Mouse (Mus musculus): ENCODE measurements around the gene Atp6v0e2.

The Atp6v0e2 gene

DNA sequence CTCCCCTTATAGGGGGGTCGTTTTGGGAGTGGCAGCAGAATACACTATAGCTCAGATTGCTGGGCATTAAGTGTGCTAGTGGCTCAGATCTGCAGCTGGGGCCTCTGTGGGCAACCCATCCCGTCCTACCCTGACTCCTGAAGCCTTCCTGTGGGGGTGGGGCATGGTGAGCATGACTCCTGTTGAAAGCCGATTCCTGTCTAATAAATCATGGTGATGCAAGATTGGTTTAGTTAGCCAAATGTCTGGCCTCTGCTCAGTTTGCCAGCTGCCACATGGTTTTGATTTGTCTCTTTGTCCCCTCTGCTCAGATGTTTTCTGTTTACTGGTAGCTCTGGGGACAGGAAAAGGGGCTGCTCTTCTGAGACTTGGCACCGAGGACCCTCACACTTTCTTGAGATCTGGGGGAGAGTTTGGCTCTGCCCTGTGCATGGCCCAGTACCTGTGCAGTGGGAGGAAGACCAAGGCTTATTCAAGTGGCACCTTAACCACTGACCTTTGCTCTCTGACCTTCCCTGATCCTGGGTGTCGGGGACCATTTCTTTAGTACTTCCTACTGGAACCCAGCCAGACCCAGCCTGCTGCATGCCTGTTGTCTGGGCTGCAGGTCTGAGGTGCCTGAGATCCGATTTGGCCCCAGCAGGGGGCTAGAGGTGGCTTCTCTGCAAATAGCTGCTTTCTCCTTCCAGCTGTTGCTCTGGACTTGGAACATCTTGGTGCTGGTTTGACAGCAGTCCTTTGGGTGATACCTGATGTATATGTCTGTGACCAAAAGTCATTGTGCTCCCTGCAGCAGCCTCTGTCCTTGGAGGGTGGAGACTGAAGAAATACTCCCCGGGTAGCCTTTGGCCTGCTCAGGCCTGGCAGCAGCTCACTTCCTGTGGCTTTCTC is 4.4 kb downstream of the Atp6v0e2 start:
- DNase-seq = no peak

DNA sequence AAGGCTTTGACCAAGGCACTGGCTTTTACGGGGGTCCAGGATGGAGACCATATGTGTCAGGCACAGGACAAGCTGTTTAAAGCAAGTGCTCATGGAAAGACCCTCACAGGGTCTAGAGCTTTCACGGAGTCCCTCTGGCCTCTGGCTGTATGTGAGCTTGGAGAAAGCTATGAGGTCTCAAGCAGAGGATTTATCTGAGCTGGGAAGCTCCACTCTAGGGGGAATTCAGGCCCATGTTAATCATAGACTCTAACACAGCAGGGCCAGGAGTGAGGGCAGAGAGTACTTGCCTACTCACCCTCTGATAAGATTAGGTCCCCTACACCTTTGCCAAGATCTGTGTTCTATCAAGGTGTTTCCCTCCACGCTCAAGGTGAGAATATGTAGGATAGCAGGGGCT is 5.2 kb downstream of the Atp6v0e2 start:
- DNase-seq = no peak

DNA sequence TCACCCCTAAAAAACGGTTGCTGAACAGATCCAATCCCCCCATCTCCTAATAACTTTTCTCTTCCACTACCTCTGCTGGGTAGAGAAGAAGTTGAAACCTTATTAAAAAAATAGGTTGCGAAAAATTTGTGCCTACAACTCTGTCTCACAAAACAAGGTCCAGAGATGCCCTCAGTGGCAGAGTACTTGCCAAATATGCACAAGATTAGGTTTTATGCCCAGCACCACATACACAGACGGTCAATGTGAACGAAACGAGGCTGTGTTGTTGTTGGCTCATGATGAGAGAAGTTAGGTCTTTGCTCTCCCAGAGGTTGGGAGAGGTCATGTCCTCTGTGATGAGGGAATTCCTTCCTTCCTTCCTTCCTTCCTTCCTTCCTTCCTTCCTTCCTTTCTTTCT is 7.8 kb downstream of the Atp6v0e2 start:
- no peak for DNase-seq

DNA sequence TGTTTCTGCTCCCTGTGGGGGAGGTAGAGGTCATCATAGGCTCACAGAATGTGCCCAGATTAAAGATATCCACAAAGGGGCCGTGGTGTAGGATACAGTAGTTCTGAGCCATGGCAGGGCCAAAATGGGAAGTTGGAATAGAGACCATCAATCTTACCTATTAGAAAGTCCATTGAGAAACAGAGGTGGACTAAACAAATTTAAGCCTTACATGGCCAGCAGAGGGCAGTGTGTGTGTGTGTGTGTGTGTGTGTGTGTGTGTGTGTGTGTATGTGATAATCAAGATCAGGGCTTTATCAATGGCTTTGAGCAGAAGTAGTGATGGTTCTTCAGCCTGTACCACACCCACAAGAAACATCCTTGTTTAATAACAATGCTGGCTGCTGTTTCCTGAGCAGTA is 8.9 kb downstream of the Atp6v0e2 start:
- DNase-seq = peak; percentile 33

DNA sequence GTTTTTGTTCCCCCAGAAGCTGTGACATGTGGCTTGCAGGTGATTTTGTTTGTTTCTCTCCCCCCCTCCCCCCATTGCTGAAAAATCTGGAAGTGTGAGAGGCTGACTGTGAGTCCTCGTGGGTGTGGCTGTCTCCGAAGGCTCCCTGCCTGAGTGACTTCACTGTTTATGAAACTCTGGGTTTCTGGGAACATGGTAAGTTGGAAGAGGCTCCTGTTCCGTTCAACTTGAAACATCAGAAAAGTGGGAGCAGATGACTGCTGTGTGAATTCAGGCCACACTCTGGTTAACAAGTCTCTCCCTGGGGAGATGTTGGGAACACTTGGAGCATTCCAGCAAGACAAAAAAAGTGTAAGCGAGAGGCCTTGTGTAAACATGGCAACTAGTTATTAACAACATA is 9.4 kb downstream of the Atp6v0e2 start:
- DNase-seq = no peak

DNA sequence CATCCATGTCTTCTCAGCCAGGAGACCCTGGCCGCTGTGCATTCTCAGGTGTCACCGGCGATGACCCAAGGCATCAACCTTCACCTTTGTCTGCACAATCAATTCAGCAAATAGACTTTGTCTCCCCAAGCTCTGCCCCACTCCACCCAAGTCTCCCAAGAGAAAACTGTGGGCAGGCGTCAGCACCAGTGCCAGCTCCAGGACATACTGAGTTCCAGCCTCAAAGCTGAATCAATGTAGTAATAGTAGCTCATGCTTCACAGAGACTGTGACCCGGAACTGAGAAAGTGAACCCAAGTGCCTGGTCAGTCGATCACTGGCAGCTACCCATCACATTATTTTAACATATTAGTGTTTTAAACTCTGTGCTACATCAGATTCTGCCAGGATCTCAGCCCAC is 10.9 kb downstream of the Atp6v0e2 start:
- no peak for DNase-seq

DNA sequence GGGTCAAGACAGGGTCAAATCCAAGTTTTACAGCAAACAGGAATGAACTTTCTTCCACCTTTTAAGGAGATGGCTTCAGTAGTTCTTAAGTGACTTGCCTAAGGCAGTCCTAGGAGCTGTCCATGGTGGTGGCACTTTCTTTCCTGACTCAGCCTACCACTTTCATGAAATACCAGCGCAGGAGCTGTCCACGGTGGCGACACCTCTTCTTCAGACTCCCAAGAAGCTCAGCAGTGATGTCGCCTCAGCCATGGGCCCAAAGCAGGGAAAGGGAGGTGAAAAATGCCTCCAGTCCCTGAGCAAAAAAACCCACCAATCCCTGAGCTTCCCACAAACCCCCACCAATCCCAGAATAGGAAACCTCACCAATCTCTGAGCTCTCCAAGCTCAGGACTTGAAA is 15.5 kb downstream of the Atp6v0e2 start:
- peak; percentile 78 for DNase-seq

DNA sequence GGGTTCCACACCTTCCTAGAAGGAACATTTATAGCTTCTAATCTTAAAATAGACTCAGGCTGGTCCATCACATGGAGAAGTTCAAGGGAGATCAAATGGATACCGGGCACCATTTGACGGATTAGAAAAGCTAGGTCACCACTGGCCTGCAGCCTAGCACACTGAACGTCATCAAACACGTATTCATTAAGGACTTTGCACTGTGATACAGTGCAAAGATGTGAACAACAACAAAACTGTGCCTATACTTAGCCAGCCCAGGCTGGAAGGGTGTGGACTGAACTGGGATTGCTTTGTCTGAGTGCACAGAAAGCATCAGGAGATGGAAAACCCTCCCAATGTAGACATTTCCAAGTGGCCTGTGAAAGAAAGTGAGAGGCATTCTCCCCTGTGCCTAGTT is 16.4 kb downstream of the Atp6v0e2 start:
- DNase-seq = no peak

DNA sequence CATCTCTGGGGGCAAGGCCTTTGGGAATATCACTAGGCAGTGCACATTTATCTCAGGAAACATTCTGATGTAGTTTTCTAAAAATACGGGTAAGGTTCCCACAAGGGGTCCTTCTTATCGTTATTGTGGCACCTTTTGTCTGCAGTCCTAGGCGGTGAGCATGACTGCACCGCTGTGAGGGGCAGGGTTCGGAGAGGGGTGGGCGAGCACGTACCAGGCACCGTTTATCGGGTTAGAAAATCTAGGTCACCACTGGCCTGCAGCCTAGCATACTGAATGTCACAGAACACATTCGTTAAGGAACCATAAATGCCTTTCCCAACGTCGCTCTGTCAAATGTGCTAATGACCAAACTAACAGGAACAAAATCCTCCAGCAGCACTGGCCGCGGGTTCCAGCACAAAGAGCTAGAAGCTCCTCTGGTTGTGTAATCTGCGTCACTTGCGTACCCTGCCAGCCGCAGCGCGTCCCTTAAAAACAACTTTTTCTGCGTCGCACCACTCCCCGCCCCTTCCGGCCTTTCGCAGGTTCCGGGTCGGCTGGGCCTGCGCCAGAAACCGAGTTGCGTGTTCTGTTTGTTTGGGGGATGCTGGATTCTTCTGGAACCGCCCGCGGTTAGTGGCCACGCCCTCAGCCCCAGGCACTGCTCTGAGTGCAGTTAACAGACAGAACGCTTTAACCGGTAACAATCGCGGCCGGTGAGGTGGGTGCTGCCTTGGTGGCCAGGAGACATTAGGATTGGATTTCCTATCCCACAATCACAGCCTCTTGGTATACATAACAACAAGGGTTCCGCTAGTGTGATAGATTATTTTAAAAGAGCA is 17.1 kb downstream of the Atp6v0e2 start, which contains the start of gene Lrrc61:
Lrrc61 (plus strand) TSS at position 517 of the 824 bp plus-strand sequence.
- DNase-seq = peak; percentile 89

DNA sequence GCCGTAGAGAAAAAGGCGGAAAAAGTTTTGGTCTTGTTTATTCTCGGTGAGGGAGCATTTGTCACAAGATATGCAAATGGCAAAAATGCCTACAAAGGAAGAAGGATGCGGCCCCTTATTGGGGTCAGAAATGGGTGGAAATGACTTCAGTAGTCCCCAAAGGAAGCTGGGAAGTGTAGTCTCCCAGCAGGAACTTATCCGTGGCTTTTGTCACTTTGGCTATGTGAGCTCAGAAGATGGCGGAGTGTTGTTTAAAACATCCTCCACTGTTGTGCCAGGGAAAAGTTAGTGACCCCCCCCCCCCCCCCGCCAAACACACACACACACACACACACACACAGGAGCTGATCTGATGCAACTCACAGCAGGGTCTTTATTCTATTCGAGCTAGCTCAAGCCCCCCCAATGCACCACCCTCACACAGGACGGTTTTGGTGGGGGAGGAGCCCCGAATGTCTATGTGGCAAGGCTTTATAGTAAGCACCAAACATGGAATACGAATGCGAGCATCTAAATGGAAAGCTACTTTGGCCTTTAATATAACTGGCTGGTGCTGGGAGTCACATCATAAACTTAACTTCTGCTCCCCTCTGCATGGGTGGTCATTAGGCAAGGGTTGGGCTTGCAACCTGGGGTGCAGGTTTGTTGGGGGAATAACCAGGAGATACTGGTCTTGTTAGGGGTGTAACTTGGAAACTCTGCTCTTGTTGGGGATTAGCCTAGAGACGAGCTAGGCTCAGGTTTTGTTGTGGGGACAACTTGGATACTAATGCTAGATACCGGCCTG is 17.9 kb downstream of the Atp6v0e2 start:
- DNase-seq = peak; percentile 32

DNA sequence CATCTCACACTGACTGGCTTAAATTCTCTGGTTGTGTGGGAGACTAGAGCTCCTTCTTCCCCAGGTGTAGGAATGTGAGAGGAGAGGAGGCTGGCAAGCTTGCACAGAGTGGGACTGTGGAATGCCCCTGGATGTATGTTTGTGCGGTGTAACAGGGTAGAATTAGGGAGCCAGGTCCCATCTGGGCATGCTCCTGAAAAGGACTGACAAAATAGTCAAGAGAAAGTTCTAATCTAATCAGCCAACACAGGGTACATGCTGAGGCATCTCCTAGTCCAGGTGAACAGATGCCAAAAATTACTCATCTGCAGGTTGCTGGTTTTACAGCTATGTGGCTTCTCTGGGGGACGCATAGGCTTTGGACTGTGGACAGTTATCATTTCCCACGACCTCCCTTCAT is 18.5 kb downstream of the Atp6v0e2 start:
- DNase-seq = no peak

DNA sequence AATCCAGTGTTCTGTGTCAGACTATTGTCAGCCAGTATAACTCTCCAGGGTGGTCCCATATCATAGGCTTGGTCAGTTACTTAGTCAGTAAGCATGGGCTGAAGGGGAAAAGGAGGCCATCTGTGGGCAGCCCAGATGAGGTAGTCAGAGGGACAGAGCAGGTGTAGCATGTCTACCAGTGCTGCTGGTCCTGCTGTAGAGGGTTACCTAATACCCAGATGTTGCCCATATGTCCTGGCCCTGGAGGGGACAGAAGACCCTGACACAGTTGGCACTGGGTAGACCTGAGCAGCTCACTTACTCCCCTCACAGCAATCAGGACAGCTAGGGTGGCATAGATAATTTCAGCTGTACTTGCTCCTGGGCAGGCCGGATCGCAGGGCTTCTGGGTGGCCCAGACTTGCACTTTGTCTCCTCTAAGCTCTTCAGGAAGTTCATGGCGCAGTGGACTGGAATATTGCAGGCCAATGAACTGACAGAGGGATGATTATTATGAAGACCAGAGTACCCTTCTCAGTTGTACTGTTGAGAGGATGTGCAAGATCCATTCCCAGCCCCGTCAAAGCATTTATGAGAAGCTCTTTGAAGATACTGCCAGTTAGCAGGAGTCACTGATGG is 28.4 kb downstream of the Atp6v0e2 start:
- DNase-seq = no peak

DNA sequence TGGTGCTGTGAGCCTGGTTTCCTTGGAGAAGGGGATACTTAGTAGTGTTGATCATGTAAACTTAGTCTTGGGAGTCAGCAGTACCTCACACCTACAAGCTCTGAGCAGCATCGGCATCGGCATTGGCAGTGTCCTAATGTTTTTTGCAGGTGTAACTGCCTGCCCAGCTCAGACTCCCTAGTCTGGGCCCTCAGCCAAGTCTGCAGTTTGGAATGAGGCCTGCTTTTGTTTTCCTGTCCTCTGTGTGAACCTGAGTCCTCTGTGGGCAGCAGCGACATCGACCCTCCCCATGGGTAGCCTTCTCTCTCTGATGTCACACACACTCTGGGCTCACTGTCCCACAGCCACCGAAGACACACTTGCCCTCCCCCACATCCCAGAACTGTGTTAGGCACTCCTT is 28.9 kb downstream of the Atp6v0e2 start:
- no peak for DNase-seq

DNA sequence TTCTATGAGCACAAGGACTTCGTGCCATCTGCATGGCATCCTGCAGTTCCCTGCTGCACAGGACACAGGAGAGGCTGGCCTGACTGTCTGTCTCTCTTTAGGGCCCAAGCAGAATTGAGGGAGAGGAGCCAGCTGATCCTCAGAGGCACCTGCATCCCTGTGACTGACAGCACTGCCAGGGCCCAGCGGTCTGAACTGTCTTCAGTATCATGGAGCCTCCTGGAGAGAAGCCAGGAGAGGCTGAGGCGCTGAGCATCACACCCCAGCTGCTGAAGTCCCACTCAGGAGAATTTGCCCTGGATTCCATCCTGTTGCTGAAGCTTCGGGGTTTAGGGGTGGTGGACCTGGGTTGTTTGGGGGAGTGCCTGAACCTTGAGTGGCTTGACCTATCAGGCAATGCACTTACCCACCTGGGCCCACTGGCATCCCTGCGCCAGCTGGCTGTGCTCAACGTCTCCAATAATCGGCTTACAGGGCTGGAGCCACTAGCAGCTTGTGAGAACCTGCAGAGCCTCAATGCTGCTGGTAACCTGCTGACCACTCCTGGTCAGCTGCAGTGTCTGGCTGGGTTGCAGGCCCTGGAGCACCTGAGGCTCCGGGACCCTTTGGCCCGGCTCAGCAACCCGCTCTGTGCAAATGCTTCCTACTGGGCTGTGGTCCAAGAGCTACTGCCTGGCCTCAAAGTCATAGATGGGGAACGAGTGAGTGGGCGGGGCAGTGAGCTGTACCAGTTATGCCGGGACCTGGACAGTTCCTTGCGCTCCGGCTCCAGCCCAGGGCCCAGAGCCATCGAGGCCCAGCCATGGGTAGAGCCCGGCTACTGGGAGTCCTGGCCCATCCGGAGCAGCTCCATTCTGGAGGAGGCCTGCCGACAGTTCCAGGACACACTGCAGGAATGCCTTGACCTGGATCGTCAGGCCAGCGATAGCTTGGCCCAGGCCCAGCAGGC is 30.9 kb downstream of the Atp6v0e2 start:
- no peak for DNase-seq

DNA sequence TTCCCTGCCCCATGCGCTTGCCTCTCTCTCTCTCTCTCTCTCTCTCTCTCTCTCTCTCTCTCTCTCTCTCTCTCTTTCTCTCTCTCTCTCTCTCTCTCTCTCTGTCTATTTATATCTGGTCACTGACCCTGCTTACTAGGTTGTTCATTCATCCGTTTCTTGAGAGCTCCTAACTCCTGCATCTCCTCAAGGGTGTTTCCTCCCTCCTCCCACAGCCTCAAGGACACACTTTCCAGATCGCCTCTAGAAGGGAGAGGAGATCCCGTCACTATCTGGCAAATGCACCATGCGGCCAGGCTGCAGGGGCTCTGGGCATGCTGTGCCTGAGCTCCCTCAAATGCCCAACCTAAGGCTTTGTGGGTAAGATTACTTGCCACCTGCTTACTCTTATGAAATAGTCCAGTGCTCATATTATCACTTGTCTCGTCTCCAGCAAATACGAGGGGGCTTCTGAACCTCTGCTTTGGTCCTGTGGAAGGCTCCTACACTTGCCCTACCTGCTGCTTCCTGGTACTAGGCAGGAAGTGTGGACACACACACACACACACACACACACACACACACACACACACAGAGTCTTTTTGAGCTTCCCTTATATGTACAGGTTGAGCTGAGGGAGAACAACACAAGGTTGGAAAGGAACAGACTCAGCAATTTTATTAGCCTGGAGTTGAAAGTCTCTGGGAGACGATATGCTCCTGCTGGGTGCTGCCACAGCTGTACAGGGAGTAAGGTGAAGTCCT is 31.8 kb downstream of the Atp6v0e2 start:
- no peak for DNase-seq

DNA sequence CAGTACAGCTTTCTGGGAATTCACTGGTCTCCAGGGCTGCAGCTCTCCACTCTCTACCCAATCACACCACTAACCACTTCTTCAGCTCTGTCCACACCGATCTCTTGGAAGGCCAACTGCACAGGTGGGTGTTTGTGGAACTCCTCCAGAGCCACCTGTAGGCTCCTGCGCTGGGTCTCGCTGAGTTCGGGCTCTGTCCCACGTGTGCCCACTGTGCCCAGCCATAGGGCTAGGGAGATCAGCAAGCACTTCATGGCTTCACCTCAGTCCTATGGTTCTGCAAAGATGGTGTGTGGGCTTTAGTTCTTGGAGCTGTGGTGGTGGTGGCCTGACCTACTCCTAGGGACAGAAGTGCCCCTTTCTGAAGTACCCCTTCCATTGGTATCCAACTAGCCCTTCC is 34.6 kb downstream of the Atp6v0e2 start:
- no peak for DNase-seq

DNA sequence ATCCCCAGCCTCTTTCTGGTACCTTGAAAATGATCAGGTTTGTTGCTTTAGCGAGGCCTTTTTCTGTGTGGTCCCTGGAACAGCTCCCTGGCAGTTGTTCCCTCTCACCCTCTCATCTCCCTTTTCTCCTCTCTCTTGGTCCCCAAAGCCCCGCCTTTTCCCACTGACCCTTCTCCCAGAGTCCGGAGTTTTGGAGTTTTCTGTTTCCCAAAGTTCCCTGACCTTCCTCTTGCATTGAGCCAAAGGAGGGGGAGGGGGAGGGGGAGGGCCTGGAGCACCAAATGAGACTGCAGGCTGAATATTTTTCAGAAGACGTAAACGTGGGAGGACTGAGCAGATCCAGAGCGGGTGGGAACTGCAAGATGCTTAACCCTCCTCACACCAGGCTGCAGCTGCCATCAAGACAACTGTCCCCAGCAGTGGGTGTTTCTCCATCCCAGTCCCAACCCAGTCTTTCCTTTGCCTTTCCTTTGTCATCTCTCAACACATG is 35.2 kb downstream of the Atp6v0e2 start, which contains the start of gene Rarres2:
Rarres2 (minus strand) TSS at position 218 of the 490 bp plus-strand sequence.
- no peak for DNase-seq

DNA sequence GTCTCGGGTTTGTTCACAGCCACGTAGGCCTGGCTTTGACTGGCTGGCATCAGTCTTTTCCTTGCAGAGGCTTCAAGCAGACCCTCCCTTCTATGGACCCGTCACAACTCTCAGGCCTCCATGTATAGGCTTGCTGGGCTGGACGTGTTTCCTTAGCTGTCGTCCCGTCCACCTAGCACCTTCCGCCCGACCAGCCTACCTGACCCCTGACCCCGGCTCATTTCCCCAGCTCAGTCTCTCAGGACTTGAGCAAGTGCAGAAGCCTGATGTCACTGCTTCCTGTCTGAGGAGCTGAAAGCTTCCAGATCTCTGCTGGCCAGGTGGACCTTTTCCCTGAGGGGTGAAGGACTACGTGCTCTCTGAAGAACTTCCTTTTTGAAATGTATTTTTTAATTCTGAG is 35.9 kb downstream of the Atp6v0e2 start:
- no peak for DNase-seq

DNA sequence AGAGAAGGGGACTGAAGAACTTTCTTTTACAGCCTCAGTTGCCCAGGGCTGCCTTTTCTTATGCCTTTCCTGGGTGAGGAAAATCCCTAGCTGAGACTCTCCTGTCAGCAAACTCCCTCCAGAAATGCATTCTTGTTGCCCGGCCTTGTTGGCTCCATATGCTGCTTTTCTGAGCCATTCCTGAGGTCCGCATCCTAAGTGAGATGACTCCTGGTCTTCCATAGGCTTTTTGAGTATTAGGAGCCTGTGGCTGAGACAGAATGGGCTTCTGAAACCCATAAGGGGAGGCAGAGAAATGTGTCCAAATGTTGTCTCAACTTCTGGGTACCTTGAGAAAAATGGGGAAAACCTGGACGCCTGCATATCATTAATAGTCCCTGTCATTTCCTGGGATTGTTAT is 36.6 kb downstream of the Atp6v0e2 start:
- DNase-seq = no peak

DNA sequence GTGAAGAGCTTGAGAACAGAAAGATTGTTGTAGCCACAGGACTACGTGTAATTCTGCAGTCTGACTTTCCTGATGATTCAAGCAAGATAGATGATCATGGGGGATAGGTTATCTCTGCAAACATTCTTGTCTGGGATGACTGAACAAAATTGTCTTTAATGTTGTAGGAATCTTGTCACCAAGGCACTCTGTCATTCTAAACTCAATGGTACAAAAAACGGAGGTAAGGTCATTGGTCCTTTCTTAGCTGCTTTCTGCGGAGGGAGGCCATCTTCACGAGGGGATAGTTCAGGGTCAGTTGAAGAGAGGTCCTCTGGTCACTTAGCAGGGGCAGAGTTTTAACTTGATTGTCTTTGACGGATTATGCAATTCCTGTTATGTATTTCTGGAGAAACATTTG is 41.3 kb downstream of the Atp6v0e2 start:
- no peak for DNase-seq

Data from thymus, postnatal 14 days (tissue).